Mouse (Mus musculus) left cerebral cortex, postnatal 25 days (tissue): ENCODE data around the gene Pet117. TPM values are rescaled to one million over a fixed set of nuclear protein-coding genes. Genes with fewer than 3 reads are reported as not detected.
A peak's percentile ranks its signal among the peaks of the same experiment; 100 is the strongest.
"Not testable (repeated sequence)": the region's sequence is repeated elsewhere in the genome, so short reads cannot be mapped to it uniquely, and the experiment has no call there.

Experiments used
- DNase-seq, 2 experiments: peaks; one replicate each; pipeline ENCODE4 v3.0.0; 2022; ENCODE audit warnings: low spot score in 2 of 2, mixed read lengths in 1 of 2
- intact Hi-C: fragments of 180-260 bp; cut with DNase I; formaldehyde crosslinking; loops from one replicate; pipeline ENCODE4 v1.15.1; 2025
- total RNA-seq, 2 experiments: library from RNA; stranded (reverse); gene quantifications; 2 replicates each; pipeline ENCODE4 v1.2.3; 2021

Gene Pet117
- 1 to 10 TPM; 7.4 to 9.1 TPM for total RNA-seq

- intact Hi-C loops, result loop anchor here (2.0 kb wide), 2 partner anchors 38 to 76 kb away; no protein-coding TSS in a partner anchor
- DNase-seq, result peak; percentile 94 to 95
Measured at GRCm38 (mm10) chr2:144368400-144369019, at the start of gene Pet117, which contains the start of gene Kat14. Gene Pet117 (plus strand): TSS chr2:144368996. Gene Kat14 (plus strand): TSS chr2:144368983.

- intact Hi-C loops, result no loop called here
- DNase-seq, result no peak
Measured at GRCm38 (mm10) chr2:144324218-144324617, 44.6 kb upstream of the Pet117 start.

GRCm38 (mm10) chr2:144329451-144329850 is 39.3 kb upstream of the Pet117 start:
- intact Hi-C loops, result no loop called here
- no peak for DNase-seq

DNA sequence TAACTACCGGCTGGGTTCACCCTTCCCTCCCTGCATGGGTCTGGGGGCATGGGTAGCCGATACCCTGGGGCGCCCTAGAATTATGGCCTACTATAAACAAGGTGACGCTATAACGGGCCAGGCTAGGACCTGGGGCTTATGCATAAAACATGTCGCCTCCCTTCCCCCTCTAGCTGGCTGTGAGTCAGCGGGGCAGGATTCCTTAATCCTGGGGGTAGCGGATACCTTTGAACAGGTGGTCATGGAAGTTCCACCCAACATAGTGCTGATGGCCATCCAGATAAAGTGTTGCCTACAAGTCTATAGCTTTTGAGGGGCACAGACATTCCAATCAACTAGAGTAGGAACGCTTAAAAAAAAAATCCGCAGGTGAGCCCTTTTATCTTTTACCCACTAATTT is 38.9 kb upstream of the Pet117 start:
- no peak for DNase-seq

DNA sequence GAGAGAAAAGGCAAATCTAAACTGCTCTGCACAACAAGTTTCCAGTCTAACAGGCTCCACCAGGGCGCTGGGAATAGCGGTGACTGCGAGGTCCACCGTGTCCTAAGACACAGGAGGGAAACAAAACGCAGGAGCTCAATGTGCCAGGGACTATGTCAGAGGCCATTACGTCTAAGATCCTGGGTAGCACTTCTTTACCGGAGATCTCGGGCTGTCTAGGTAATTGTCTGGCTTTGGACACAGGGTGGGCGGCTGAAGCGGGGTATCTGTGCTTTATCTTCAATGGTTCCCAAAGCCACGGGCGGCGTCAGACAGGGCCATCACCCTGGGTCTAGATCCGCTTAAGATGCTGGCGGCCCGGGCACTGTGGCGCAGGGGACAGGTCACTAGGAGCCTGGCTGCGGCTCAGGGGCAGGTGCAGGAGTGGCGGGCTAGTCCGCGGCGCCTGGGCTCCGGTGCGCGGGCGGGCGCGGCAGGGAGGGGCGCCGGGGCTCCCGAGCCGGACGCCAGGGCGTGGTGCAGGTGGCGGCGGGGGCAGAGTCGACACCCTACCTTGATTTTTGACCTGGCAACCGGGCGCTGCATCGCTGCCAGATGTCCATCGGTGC is 38.3 kb upstream of the Pet117 start:
- DNase-seq, result no peak
- intact Hi-C loops, result loop anchor here (2.0 kb wide), 1 partner anchor 38 kb away; the partner anchor contains the start of genes Kat14 and Pet117

More for the DNA sequence above, 38.9 kb upstream of the Pet117 start:
- intact Hi-C loops, result loop anchor here (2.0 kb wide), 1 partner anchor 39 kb away; the partner anchor contains the start of genes Kat14 and Pet117

- intact Hi-C loops, result loop anchor here (2.0 kb wide), 1 partner anchor 38 kb away; the partner anchor contains the start of genes Kat14 and Pet117
- DNase-seq, result peak in 1 of 2 experiments; percentile 31
Measured at GRCm38 (mm10) chr2:144330960-144331371, 37.8 kb upstream of the Pet117 start.

- intact Hi-C loops, result loop anchor here (2.0 kb wide), 2 partner anchors 31 to 37 kb away; partner anchors contain the start of genes Kat14 and Pet117
- no peak for DNase-seq
Measured at GRCm38 (mm10) chr2:144331401-144332302, 37.1 kb upstream of the Pet117 start, which contains the start of gene Ovol2. Gene Ovol2 (minus strand): TSS chr2:144332146.

- no peak for DNase-seq
- intact Hi-C loops, result loop anchor here (2.0 kb wide), 1 partner anchor 32 kb away; no protein-coding TSS in a partner anchor
Measured at GRCm38 (mm10) chr2:144332486-144332885, 36.3 kb upstream of the Pet117 start.

DNA sequence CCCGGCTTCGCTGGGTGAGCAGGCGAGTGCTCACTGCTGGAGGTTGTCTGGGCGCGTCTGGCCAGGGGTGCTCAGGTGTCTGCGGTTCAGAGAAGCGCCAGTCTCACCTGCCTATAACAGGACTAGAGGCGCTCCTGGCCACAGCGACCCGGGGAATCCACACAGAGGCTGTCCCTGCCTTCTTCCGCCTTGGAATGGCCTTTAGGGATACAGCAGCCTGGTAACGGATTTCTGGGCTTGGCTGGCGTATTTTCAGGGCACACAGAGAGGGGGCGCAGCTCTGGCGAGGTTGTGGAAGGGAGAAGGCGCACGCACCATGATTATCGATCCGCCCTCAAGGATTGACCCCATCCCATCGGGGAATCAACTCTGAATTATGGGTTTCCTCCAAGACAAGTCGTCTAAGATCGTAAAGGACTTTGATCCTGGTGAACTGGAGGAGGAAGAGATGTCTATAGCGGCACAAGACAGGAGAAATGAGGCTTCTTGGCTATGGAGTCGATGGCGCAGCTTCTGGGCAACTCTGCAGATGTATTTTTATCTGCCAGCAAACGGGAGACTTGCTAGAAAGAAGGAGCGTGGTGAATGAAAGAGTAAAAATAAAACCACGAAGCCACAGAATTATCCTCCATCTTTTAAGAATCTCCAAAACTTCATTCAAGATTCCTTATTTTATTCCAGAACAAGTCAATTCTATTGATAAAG is 35.5 kb upstream of the Pet117 start:
- intact Hi-C loops, result loop anchor here (2.0 kb wide), 1 partner anchor 32 kb away; no protein-coding TSS in a partner anchor
- DNase-seq, result peak in 1 of 2 experiments; percentile 78

DNA sequence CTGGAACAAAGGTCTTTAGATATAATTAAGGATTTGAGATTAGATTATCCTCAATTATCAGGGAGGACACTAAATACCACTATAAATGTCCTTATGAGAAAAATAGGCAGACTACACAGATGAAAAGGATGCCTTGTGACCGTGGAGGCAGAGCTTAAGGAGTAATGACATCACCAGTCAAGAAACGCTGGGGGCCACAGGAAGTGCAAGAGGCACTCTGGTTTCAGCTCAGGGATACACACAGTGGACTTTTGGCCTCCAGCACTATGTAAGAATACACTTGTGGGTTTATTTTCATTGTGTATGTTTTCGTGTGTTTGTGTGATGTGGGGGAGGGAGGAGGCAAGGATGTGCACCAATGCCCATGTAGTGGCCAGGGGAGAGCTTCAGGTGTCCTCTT is 31.6 kb upstream of the Pet117 start:
- no peak for DNase-seq
- intact Hi-C loops, result no loop called here

GRCm38 (mm10) chr2:144337701-144338100 is 31.1 kb upstream of the Pet117 start:
- intact Hi-C loops, result no loop called here
- no peak for DNase-seq

DNA sequence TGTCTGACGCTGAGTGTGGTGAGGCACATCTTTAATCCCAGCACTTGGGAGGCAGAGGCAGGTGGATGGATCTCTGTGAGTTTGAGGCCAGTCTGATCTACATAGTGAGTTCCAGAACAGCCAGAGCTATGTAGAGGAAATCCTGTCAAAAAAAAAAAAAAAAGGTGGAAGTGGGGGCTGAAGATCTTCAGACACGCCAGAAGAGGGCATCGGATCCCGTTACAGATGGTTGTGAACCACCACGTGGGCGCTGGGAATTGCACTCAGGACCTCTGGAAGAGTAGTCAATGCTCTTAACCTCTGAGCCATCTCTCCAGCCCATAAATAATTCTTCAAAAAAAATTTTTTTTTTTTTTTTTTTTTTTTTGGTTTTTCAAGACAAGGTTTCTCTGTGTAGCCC is 30.6 kb upstream of the Pet117 start:
- DNase-seq, intact Hi-C loops: not testable (repeated sequence)

GRCm38 (mm10) chr2:144343158-144343557 is 25.6 kb upstream of the Pet117 start:
- no peak for DNase-seq
- intact Hi-C loops, result no loop called here

- intact Hi-C loops, result no loop called here
- no peak for DNase-seq
Measured at GRCm38 (mm10) chr2:144348525-144348924, 20.3 kb upstream of the Pet117 start.

GRCm38 (mm10) chr2:144352843-144353242 is 16.0 kb upstream of the Pet117 start:
- peak in 1 of 2 experiments; percentile 80 for DNase-seq

DNA sequence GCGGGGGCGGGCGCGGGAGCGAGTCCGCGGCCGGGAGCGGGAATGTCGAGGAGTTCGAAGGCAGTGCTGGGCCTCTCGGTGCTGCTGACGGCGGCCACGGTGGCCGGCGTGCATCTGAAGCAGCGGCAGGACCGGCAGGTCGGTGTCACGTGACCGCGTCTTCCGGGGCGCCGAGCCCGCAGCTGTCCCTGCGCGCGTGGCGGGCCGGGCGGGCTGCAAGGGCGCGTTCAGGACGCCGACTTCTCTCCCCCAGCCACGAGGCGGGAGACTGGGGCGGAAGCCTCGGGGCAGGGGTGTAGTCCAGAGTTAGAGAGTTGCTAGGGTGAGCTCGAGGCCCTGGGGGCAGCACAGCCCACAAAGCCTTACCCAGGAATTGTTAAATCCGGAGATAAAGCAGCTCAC is 225 bp downstream of the Pet117 start:
- intact Hi-C loops, result loop anchor here (2.0 kb wide), 2 partner anchors 38 to 76 kb away; no protein-coding TSS in a partner anchor
- DNase-seq, result no peak

More at GRCm38 (mm10) chr2:144352843-144353242, 16.0 kb upstream of the Pet117 start:
- intact Hi-C loops, result no loop called here

- intact Hi-C loops, result loop anchor here (2.0 kb wide), 2 partner anchors 39 to 77 kb away; no protein-coding TSS in a partner anchor
- no peak for DNase-seq
Measured at GRCm38 (mm10) chr2:144369511-144369910, 715 bp downstream of the Pet117 start.

GRCm38 (mm10) chr2:144371566-144371965 is 2.8 kb downstream of the Pet117 start:
- intact Hi-C loops, result no loop called here
- DNase-seq, result no peak

GRCm38 (mm10) chr2:144373063-144373462 is 4.3 kb downstream of the Pet117 start:
- peak; percentile 22 to 69 for DNase-seq
- intact Hi-C loops, result loop anchor here (1.0 kb wide), 1 partner anchor 81 kb away; no protein-coding TSS in a partner anchor
